Mouse (Mus musculus): ENCODE measurements around the gene Il10ra. TPM values are rescaled to one million over a fixed set of nuclear protein-coding genes. Genes with fewer than 3 reads are reported as not detected.

Gene Il10ra
- polyA plus RNA-seq, 1 experiment from 2014 or later, result 1.4 TPM

DNA sequence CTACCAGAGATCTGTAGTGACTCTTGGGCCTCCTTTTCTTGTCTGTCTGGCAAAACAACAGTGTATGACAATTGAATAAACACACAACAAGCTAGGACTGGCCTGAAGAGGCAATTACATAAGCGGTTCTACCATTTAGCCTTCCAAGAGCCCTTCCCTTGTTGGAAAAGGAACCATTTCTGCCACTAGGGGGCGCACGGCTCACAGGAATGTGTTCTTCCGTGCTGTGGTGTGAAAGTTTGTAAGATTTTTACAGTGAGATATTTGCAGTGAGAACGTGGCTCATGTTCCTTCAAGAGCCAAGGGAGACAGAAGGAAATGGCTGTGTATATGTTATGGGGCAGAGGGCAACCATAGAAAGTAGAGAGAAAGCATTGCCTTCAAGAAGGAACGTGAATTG is 47.4 kb downstream of the Il10ra start:
- ATAC-seq, result peak; percentile 61; the same call in 1 of the 2 replicates
- no peak overlapping the region for H3K9ac ChIP-seq
- no peaks in the 10 kb centered on the region for H3K36me3 ChIP-seq
- no peaks in the 10 kb centered on the region for H3K4me1 ChIP-seq (replicated peaks)
- H3K4me3 ChIP-seq (replicated peaks), result no peak overlapping the region
- no peaks in the 10 kb centered on the region for H3K9me3 ChIP-seq
- H3K27me3 ChIP-seq (replicated peaks), result no peaks in the 10 kb centered on the region; the same call in 1 of the 2 replicates
- H3K4me2 ChIP-seq (replicated peaks), result no peak overlapping the region
- WGBS, result 8% methylated on average over 6 of the region's 6 CpGs
- H3K27ac ChIP-seq, result no peak overlapping the region

DNA sequence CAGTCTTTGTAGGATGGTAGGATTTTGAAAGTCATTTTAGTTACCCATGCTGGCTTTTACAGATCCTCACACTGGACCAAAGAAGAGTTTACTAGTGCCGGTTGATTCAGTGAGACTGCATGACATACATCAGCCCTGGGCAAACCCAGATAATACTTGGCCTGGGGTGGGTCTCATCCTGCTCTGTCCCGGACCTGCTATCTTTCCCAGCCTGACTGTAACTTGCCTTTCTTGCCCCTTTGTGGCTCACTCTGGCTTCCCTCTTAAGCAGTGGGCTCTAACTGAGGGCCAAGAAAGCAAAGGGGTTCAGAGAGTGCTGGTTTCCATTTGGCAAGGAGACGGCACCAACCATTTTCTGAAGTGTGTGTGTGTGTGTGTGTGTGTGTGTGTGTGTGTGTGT is 49.3 kb downstream of the Il10ra start:
- 84% methylated on average over 3 of the region's 3 CpGs for WGBS
- Histone ChIP-seq H3K27me3 (replicated peaks) (no peaks in the 10 kb centered on the region; the same call in 1 of the 2 replicates), H3K27ac (no peak overlapping the region), H3K4me2 (replicated peaks) (no peak overlapping the region), H3K4me1 (replicated peaks) (no peaks in the 10 kb centered on the region), H3K9ac (no peak overlapping the region), H3K4me3 (replicated peaks) (no peak overlapping the region), H3K36me3 (no peaks in the 10 kb centered on the region), H3K9me3 (no peaks in the 10 kb centered on the region)
- no peak for ATAC-seq

DNA sequence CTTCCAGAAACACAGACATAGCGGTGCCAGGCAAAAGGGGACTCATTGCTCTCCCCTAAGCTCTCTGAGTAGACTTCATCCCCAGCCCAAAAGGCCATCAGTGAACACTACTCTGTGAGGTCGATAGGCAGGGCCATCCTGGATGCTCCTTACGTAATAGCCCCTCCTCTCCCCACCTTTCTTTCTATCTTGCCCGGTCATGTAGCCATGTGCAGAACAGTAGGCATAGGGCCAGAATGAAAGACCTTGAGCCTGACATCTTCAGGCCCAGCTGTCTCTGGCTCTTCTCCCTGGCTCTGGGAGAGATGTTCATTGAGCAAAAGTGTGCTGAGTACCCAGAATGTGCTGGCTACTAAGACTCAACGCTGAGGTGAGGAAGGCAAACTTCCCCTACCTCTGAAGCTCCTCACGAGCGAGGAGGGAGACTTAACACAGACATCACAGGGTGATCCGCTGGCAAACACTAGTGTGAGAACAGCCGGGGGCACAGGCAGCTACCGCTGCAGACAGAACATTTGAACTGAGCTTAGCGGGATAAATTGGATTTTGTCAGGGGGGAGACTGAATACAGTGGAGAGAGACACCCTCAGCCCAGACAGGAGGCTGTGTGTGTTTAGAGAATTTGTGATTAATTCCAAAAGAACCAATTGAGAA is 53.3 kb downstream of the Il10ra start:
- no peaks in the 10 kb centered on the region for H3K36me3 ChIP-seq
- H3K4me2 ChIP-seq (replicated peaks), result no peak overlapping the region
- no peak overlapping the region for H3K27ac ChIP-seq
- no peak overlapping the region for H3K9ac ChIP-seq
- WGBS, result 50% methylated on average over 11 of the region's 11 CpGs
- H3K4me1 ChIP-seq (replicated peaks), result no peaks in the 10 kb centered on the region
- H3K9me3 ChIP-seq, result no peaks in the 10 kb centered on the region
- H3K4me3 ChIP-seq (replicated peaks), result no peak overlapping the region
- ATAC-seq, result no peak
- H3K27me3 ChIP-seq (replicated peaks), result no peaks in the 10 kb centered on the region

DNA sequence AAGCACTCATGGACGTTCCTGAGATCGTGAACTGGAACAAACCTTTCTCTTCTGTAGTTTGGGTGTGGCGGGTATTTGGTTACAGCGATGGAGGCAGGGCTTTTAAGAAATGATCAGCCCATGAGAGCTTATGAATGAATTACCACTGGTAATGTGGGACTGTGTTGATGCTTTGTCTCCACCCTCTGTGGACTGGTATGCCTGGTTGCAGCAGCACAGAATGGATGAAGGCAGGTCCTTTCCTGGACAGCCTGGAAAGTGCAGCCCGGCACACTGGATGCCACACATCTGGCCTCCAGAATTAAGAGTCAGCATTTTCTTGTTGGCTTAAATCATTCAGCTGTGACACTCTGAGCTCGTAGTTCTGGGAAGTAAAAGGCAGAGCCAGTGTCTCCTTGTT is 56.9 kb downstream of the Il10ra start:
- Histone ChIP-seq H3K27me3 (replicated peaks) (no peaks in the 10 kb centered on the region), H3K9ac (no peak overlapping the region), H3K4me2 (replicated peaks) (no peak overlapping the region), H3K36me3 (no peaks in the 10 kb centered on the region), H3K4me1 (replicated peaks) (no peaks in the 10 kb centered on the region), H3K27ac (no peak overlapping the region), H3K4me3 (replicated peaks) (no peak overlapping the region), H3K9me3 (no peaks in the 10 kb centered on the region)
- no peak for ATAC-seq
- WGBS, result 68% methylated on average over 6 of the region's 6 CpGs

DNA sequence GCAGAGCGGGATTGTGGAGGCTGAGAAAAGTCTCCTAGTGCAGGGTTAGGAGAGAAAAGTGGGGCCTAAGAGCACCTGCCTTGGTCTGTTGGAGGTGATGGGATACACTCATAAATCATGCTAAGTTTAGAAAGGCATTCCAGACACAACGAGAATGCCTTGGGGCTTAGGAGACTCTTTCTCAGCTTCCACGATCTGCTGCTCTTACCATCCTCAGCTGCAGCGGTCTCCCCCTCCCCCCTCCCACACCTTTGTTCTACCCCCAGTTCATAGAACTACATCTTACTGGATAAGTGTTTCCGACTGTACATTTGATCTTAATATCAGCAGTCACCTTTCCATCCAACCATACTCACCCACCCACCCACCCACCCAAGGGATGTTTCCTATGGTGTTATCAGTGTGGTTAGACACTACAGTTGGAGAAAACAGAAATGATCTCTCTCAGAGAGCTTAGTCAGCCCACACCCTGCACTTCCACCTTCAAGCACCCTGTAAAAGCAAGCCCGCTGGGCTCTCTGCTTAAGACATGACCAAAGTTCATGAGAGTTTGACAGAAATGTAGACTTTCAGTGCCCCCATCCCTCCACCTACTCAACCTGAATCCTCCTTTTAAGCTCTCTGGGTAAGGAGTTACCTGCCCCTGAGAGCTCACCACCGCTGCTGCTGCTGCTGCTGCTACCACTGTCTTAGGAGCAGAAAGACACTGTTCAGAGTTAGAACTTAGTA is 61.8 kb downstream of the Il10ra start:
- H3K4me1 ChIP-seq (replicated peaks), result 0 out of 2 replicates have a peak, but pooled peaks cover 4% of the 10 kb centered on the region
- H3K27me3 ChIP-seq (replicated peaks), result no peaks in the 10 kb centered on the region
- 69% methylated on average over 7 of the region's 7 CpGs for WGBS
- no peak overlapping the region for H3K4me3 ChIP-seq (replicated peaks)
- no peaks in the 10 kb centered on the region for H3K36me3 ChIP-seq
- no peak overlapping the region for H3K9ac ChIP-seq
- H3K4me2 ChIP-seq (replicated peaks), result no peak overlapping the region
- no peak for ATAC-seq
- H3K27ac ChIP-seq, result no peak overlapping the region
- H3K9me3 ChIP-seq, result no peaks in the 10 kb centered on the region

DNA sequence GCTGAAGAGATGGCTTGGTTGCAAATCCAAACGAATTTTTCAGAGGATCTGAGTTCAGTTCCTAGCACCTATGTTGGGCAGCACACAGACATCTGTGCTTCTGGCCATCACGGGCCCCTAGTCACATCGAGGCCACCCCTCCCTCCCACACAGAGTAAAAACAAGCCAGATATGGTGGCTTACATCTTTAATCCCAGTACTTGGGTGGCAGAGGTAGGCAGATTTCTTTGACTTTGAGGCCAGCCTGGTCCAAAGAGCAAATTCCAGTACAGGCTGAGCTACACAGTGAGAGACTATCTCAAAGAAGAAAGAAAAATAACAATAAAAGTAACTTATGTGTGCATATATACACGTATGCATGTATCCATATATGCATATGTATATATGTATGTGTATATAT is 62.8 kb downstream of the Il10ra start:
- H3K4me3 ChIP-seq (replicated peaks), result no peak overlapping the region
- no peak for ATAC-seq
- no peak overlapping the region for H3K27ac ChIP-seq
- no peaks in the 10 kb centered on the region for H3K36me3 ChIP-seq
- no peak overlapping the region for H3K9ac ChIP-seq
- H3K4me1 ChIP-seq (replicated peaks), result peaks cover 10% of the 10 kb centered on the region; the same call in 1 of the 2 replicates
- no peaks in the 10 kb centered on the region for H3K9me3 ChIP-seq
- WGBS, result 77% methylated on average over 4 of the region's 4 CpGs
- H3K27me3 ChIP-seq (replicated peaks), result no peaks in the 10 kb centered on the region
- no peak overlapping the region for H3K4me2 ChIP-seq (replicated peaks)

DNA sequence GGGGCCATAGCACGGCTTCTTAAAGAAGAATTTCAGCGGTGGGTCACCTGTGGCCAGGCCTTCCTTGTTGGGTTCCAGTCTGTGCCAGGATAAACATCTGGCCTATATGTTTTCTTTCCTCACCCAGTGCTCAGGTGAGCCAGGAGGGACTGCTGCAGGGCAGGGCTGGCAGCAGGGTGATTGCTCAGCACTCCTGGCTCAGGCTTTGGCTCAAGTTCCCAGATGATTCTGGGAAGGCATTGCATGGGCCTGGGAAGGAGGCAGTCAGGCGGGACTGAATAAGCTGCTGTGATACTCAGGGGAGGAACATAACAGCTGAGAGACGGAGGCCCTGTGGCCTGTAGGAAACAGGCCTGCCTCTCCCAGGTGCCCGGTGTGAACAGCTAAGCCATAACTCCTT is 63.8 kb downstream of the Il10ra start:
- H3K27ac ChIP-seq, result no peak overlapping the region
- H3K4me2 ChIP-seq (replicated peaks), result no peak overlapping the region
- ATAC-seq, result no peak
- H3K4me1 ChIP-seq (replicated peaks), result peaks cover 12% of the 10 kb centered on the region; the same call in 1 of the 2 replicates
- no peak overlapping the region for H3K4me3 ChIP-seq (replicated peaks)
- H3K9me3 ChIP-seq, result no peaks in the 10 kb centered on the region
- 84% methylated on average over 5 of the region's 5 CpGs for WGBS
- H3K36me3 ChIP-seq, result no peaks in the 10 kb centered on the region
- no peak overlapping the region for H3K9ac ChIP-seq
- no peaks in the 10 kb centered on the region for H3K27me3 ChIP-seq (replicated peaks)

Other genes with a start within 250 kb of the Il10ra start
- gene Mpzl2, start 229.3 kb downstream of the Il10ra start, polyA plus RNA-seq (2015; fragmentation: Nextera tagmentation; extraction: Ambion mirVana), result 29.6 and 31.2 TPM in 2 replicates
- 5.4 and 6.3 TPM in 2 replicates for gene Mpzl3, start 214.0 kb downstream of the Il10ra start, polyA plus RNA-seq (2015; fragmentation: Nextera tagmentation; extraction: Ambion mirVana)
- 74.9 and 80.6 TPM in 2 replicates for gene Jaml, start 190.0 kb downstream of the Il10ra start, polyA plus RNA-seq (2015; fragmentation: Nextera tagmentation; extraction: Ambion mirVana)
- gene Scn2b, start 151.4 kb downstream of the Il10ra start, polyA plus RNA-seq (2015; fragmentation: Nextera tagmentation; extraction: Ambion mirVana), result 2.7 and 3.0 TPM in 2 replicates
- gene Scn4b, start 130.8 kb downstream of the Il10ra start, polyA plus RNA-seq (2015; fragmentation: Nextera tagmentation; extraction: Ambion mirVana), result 0.11 and 0.13 TPM in 2 replicates
- 0.43 TPM in 1 of 2 replicates, not detected in the other for gene BC049352, start 87.1 kb downstream of the Il10ra start, polyA plus RNA-seq (2015; fragmentation: Nextera tagmentation; extraction: Ambion mirVana)
- gene Tmprss4, start 65.1 kb downstream of the Il10ra start, polyA plus RNA-seq (2015; fragmentation: Nextera tagmentation; extraction: Ambion mirVana), result 29.1 and 33.6 TPM in 2 replicates
- 0.36 and 0.40 TPM in 2 replicates for gene Tmprss13, start 50.0 kb upstream of the Il10ra start, polyA plus RNA-seq (2015; fragmentation: Nextera tagmentation; extraction: Ambion mirVana)
- 76.5 and 77.2 TPM in 2 replicates for gene Fxyd6, start 101.0 kb upstream of the Il10ra start, polyA plus RNA-seq (2015; fragmentation: Nextera tagmentation; extraction: Ambion mirVana)
- gene Fxyd2, start 130.5 kb upstream of the Il10ra start, polyA plus RNA-seq (2015; fragmentation: Nextera tagmentation; extraction: Ambion mirVana), result 2.6 and 3.0 TPM in 2 replicates
- gene Dscaml1, start 157.5 kb upstream of the Il10ra start, polyA plus RNA-seq (2015; fragmentation: Nextera tagmentation; extraction: Ambion mirVana), result 0.38 and 0.44 TPM in 2 replicates